Mouse (Mus musculus) layer of hippocampus, postnatal 10 days (tissue): ENCODE measurements at regions not wholly inside any gene's neighbourhood (a gene's known extent, or its start where the extent isn't known, plus 50 kb on each side); places are given as distances from the start of the nearest gene placed in this dataset.

Source experiments
- DNase-seq, 2 experiments: peaks; one replicate each; pipeline ENCODE4 v3.0.0; 2021; ENCODE audit warnings: low spot score in 2 of 2

GRCm38 (mm10) chr6:135596358-135596757 is 234.0 kb downstream of the Emp1 start:
- no peak for DNase-seq

- no peak for DNase-seq
Observed at GRCm38 (mm10) chr6:135610504-135611096, 248.3 kb downstream of the Emp1 start.

- DNase-seq = peak; percentile 41 to 62
Observed at GRCm38 (mm10) chr6:135627928-135628327, 265.6 kb downstream of the Emp1 start.

GRCm38 (mm10) chr6:135629236-135629635 is 266.9 kb downstream of the Emp1 start:
- no peak for DNase-seq

- no peak for DNase-seq
Observed at GRCm38 (mm10) chr6:135632671-135633070, 270.3 kb downstream of the Emp1 start.

GRCm38 (mm10) chr6:135636648-135637047 is 274.3 kb downstream of the Emp1 start:
- DNase-seq = peak; percentile 41 to 55

- DNase-seq = no peak
Observed at GRCm38 (mm10) chr6:135642711-135643110, 280.4 kb downstream of the Emp1 start.

GRCm38 (mm10) chr6:135646177-135646576 is 283.8 kb downstream of the Emp1 start:
- no peak for DNase-seq

GRCm38 (mm10) chr6:135653002-135653401 is 290.7 kb downstream of the Emp1 start:
- no peak for DNase-seq

- DNase-seq = peak; percentile 43 to 59
Observed at GRCm38 (mm10) chr6:135662386-135662785, 300.0 kb downstream of the Emp1 start.

- no peak for DNase-seq
Observed at GRCm38 (mm10) chr6:135662801-135663537, 300.6 kb downstream of the Emp1 start.
